Mouse (Mus musculus) T-cell, adult 2 months (primary cell): ENCODE data around the gene Atn1.

Experiments used
- DNase-seq: peaks from one replicate; pipeline ENCODE4 v3.0.0; 2022; ENCODE audit warnings: low spot score

Gene Atn1

DNA sequence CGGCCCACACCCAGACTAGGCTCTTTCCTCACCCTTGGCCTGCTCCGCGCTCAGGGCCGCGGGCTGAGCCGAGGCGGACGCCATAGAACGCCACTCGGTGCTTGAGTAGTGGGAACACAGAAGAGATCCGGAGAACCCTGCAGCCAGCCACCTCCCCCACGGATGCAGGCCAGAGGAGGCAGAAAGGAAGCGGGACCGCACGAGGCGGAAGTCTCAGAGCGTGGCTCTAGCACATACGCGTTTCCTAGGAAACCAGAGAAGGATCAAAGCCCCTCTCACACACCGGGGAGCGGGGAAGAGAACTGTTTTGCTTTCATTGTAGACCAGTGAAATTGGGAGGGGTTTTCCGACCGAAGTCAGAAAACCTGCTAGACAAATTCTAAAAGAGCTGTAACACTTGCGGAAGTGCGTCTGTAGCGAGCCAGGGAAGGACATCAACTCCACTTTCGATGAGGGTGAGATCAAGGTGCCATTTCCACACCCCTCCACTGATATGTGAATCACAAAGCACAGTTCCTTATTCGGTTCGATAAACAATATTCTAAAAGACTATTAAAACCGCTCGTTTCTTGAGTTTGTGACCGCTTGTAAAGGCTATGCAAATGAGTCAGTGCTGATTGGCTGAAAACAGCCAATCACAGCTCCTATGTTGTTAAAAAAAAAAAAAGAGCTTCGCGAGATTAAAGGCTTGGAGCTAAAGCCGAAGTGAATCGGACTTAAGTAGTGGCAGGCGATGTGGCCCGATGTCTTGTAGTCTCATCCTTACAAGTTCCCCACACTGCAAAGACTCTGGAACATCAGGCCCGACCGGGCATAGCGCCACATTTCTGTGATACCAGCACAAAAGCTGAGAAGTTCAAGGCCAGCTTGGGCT is 15.2 kb downstream of the Atn1 start, which contains the start of gene Grcc10:
Gene Grcc10 (minus strand): TSS at position 487 of the 874 bp plus-strand sequence.
- peak; percentile 97 for DNase-seq

DNA sequence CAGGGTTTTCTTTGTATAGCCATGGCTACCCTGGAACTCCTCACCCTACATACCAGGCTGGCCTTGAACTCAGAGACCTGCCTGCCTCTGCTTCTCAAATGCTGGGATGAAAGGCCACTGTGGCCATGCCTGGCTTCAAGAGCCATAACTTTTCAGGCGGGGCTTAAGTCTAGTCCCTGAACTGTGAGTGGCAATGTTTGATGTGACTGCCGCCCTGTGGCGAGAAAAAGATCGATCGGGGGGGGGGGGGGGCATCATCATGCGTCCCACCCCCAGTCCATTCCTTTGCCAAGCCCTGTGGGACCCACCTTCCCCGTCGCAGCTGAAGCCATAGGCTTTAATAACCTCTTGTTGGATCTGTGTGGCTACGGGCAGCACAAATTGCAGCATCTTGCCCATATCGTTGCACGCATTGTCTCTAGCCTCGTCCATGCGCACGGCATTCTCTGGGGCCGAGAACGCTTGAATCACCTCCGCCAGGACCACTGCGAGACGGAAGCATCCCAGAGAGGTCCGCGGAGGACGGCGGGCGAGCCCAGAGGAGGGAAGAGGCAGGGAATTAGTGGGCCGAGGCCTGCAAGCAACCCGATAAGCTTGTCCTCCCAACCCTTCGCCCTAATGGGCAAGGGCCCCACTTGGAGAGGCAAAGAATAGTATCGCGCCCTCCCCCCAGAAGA is 16.0 kb downstream of the Atn1 start:
- DNase-seq, result peak; percentile 61

DNA sequence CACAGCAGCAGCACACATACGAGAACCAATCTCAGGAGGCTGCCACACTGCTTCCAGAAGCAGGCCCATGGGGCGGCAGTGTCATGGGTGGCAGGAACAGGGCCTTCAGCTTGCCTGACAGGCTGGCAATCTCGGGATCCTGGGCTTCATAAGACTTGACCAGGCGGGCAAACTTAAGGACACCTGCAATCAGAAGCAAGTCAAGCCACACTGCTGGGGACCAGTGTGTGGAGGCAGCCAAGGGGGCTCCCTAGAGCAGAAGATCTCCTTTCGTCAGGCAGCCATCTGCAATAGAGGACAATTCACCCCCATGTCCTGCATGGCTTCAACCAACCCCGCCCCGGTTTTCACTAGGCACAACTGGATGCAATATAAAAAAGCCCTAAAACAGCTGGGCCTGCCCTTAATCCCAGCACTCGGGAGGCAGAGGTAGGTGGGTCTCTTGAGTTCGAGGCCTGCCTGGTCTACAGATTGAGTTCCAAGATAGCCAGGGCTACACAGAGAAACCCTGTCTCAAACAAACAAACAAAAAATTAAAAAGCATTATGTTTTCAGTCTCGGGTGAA is 17.0 kb downstream of the Atn1 start:
- DNase-seq, result no peak

DNA sequence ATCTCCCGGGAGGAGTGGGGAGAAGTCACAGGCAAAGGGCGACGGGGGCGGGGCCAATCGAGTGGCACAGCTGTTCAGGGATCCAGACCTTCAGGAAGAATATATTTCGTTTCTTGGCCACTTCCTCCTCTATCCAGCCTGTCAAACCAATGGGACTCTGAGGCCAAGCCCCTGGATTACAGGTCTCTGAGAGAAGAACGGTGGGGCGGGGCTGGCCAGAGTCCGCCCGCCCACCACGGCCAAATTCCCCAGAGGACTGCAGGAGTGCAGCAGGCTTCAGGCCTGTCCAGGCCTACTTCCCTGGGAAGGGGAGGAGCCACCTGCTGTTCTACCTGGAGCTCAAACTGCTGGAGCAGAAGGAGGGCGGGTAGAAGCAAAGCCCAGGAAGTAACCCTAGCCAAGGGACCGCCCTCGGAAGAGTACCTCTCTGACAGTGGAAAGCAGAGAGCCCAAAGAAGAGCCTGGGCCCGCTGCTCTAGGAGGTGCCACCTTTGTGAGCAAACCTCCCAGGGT is 17.8 kb downstream of the Atn1 start, which contains the start of gene Ptpn6:
Gene Ptpn6 (minus strand): TSS at position 204 of the 513 bp plus-strand sequence.
- peak; percentile 30 for DNase-seq

DNA sequence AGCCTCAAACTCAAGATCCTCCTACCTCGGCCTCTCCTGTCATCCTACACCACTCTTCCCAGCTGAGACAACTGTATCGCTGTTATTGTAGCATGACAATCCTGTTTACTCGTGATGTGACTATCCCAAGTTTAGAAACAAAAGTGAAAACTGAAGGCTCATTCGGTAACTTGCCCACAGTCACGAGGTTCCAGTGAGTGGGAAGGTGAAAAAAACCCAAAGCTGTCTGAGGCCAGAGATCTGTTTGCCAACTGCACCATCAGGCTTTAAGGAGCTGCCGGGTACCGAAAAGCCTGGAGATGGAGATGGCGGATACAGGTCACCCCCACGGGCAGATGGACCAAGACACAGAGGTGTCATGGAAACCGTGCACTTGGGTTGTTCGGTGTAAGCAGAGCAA is 19.3 kb downstream of the Atn1 start:
- no peak for DNase-seq

DNA sequence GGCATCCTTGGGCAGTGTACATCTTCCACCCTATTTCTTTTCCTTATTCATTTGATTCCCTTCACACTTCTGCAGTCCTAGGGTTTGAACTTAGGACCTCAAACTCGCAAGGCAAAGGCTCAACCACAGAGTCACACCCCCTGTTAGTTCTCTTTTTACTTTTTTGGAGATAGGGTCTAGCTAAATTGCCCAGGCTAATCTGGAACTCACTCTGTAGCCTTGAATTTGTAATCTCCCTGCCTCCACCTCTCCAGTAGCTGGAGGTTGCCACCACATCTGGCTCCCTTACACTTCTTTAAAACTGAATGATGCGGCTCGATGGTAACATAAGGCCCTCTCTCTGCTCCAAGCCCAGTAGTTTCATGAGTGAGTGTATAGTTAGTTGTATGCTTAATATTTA is 21.9 kb downstream of the Atn1 start:
- no peak for DNase-seq

DNA sequence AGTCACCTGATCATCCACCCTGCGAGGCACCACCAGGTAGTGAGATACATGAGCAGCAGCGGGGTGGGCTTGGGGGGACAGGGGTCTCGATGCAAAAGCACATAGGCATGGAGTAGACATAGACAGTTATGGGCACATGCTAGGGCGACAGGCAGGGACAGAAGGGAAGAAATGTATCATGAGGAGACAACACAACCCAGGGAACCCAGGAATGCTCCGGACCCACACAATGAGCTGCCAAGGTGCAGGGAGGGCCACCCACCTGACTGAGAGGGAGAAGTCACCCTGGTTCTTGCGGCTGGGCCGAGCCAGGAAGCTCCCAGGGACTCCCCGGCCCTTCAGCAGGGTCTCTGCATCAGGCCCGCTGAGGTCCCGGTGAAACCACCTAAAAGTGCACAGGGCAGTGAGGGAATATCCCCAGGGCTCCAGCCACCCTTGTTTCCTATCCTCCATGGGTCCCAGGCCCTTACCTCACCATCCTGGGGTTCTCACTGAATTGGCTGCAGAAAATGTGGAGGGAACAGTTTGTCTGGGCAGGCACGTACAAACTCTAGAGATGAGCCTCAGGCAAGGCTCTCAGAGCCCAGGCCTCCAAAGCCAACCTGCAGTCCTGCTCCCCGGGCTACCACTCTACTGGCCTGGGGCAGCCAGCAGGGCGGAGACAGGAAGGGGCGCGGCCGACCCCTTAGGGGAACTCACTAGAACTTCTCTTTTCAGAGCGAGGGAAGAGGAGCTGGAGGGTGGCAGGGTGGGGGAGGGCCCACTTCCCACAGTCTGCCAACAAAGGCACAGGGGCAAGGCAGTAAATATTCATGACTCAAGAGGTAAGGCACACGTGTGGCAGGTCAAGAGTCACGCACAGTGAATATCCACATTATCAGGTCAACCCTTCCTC is 23.6 kb downstream of the Atn1 start:
- DNase-seq, result peak; percentile 71

DNA sequence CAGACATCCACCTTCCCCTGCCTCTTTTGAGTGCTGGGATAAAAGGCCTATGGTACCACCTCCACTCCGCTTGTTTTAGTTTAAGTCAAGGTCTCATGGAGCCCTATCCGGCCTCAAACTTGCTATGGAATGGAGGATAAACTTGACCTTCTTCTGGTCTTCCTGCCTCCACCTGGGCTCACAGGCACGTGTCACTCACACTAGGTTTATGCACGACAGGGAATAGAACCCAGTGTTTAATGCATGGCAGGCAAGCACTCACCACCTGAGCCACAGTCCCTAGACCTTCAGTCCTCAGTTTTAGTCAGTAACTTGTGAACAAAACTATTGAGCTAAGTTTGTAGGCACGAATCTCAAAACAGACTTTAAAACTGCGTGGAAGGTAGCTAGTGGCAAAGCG is 25.3 kb downstream of the Atn1 start:
- no peak for DNase-seq

DNA sequence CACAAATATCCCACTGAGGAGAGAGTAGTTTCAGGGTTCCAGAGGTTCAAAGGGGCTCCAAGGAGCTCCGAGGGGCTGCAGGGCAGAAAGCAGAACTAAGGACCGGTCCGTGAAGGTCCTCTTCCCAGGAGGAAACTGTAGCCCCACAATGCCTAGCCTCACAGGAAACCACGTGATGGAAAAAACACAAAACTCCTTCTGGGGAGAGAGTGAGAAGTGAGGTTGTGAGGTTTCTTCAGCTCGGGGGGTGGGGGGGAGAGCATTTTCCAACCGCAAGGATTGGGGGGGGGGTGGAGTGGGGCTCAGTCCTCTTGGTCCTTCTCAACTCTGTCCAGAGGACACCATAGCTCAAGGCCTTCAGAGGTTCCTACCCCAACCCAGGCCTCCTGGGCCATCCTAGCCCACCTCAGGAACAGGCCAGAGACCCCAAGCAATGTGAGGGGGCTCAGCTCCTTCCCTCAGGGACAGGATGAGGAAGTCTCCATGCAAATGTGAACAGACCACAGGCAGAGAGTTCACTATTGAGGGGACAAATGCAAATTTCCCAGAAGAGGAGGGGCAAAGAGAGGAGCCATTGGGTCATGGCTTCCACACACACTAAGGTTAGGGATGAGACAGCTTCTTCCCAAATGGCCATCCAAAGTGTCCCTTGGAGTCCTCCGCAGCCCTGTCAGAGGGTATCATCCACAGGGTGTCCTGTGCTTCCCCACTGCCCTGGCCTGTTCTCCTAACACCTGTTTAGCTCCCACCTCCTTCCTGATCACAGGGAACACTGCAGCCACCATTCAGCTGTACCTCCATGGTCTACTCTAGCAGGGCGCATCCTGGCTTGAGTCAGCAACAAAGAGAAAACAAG is 26.2 kb downstream of the Atn1 start:
- peak; percentile 22 for DNase-seq

DNA sequence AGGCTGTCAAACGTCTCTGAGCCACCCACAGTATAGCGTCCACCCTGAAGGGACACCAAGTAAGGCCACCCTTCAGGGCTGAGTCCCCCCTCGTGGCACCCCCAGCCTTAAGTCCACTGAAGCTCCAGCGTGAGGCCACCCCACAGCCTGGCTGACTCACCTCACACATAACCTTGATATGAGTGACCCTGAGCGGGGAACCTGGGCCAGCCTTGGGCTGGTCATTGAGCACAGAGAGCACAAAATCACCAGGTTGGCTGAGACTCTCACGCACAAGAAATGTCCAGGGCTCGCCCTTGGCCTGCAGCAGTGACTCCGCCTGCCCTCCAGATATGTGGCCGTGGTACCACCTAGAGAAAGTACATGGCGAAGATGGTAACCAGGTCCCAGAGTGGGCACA is 27.7 kb downstream of the Atn1 start:
- DNase-seq, result no peak

DNA sequence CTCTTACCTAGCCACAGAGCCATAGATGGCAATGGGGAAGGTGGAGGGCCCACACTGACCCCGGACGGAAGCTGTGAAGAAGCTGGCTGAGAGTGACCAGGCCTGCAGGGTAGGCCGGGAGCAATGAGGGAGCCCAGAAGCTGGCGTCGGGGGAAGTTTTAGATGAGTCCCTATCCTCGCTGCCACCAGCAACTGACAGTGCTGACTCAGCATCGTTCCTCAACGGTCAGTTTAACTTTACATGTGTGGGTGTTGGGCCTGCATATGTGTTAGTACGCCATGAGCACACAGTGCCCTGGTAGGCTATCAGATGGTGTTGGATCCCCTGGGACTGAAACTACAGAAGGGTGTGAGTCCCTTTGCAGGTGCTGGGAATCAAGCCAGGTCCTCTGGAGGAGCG is 31.9 kb downstream of the Atn1 start:
- DNase-seq, result no peak

DNA sequence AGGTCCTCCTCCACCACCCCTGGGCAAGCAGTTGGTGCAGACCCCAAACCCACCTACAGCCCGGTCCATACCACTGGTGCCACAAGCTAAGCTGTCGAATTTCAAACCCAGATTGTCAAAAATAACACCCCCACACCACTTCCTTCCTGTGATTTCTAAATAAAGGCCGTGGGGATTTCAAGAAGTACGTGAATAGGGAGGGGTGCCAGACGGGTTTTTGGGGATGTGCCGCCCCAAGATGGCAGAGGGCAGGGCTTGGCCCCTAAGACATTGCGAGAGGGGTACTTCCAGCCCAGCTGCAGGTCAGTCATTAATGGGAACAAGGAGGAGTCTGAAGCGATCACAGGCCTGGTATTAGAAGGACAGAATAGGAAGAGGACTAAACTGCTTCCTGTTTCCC is 32.8 kb downstream of the Atn1 start:
- peak; percentile 56 for DNase-seq

DNA sequence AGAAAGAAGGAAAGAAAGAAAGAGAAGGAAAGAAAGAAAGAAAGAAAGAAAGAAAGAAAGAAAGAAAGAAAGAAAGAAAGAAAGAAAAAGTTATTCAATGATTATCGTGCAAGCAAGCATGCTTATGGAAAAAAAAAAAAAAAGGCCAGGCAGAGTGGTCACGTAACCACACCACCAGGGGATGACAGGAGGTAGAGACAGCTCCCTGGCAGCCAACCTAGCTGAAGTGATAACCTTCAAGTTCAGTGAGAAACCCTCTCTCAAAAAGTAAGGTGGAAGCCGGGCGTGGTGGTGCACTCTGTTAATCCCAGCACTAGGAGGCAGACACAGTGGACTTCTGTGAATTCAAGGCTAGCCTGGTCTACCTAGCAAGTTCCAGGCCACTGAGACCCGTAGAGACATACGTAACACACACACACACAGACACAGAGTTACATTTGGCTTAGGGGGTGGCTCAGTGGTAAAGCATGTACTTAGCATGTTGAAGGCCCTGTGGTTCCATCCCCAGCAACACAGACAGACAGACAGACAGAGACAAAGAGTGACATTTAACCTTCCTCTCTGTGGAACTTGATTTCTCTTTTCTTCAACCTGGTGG is 33.3 kb downstream of the Atn1 start:
- DNase-seq, result peak; percentile 19

DNA sequence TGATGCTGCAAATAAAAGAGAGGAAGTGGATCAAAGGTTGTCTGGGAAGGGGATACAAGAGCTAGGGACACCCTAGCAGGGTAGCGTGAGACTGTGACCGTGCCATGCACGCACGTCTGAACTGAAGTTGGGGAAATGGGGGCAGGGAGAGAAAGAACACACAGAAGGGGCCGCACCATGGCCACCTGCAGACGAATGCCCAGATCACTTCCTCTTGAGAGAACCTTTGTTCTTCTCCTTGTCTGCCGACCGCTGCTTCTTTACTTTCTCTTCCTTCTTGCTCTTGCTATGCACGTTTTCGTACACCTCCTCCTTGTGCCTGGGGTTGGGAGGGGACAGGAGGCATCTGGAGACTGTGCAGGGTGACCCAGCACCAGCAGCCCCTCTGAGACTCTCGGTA is 35.4 kb downstream of the Atn1 start:
- peak; percentile 18 for DNase-seq

DNA sequence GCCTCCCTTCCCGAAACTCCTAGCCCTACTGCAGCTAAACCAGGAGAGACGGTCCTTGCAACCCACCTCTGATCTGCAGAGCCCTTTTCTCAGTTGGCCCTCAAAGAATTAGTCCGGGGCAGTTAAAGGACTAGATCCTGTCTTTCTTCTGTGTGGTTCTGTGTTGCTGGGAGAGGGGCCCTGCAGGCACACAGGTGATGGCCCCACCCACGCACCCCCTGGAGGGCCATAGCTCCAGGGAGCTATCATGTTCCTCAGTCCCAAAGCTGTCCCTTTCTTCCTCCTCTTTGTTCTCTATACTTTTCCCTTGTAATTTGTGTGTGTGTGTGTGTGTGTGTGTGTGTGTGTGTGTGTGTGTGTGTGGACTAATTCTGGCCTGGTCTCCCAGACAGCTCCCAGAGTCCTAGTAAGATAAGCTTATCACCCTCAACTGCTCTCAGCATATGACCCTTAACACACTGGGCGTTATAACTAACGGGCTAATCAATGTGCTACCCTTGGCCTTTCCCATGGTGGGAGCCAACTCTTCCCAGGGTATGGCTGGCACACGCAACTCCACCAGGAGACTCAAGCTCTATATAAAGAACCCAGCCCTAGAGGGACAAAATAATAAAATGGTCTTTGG is 36.9 kb downstream of the Atn1 start:
- DNase-seq, result no peak

DNA sequence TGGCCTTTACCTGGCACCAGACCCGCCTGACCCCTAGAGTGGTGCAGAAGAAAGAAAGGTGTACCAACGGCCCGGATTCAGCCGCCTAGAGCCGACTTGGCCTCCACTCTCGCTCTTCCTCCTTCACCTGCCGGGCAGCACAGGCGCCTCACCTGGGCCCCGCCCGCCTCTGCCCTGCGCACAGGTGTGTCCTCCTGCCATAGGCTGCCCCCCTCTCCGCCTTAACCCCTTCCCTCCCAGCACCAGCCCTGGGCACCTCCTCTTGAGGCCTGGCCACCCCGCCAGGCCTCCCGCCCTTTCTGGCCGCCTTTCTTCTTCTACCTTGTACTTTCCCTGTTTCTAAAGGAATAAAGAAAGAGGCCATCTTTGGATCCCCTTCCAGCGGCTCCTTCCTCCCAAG is 37.6 kb downstream of the Atn1 start:
- no peak for DNase-seq

DNA sequence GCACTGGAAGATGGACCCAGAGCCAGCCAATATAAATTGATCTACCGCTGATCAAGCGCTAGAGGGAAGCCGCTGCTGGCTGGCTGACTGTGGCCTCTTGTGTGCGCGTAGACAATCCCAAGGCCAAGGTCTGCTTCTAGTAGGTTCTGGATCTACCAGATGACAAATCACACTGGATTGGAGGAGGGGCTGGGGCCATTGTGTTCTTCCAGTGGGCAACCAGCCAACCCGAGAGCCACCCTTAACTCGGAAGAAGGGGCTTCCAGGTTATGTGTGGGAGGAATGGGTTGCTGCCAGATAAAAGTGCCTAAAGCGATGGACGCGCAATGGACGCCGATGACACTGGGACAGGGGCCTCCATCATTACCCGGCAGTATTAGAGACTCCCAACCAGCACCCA is 38.4 kb downstream of the Atn1 start:
- no peak for DNase-seq

DNA sequence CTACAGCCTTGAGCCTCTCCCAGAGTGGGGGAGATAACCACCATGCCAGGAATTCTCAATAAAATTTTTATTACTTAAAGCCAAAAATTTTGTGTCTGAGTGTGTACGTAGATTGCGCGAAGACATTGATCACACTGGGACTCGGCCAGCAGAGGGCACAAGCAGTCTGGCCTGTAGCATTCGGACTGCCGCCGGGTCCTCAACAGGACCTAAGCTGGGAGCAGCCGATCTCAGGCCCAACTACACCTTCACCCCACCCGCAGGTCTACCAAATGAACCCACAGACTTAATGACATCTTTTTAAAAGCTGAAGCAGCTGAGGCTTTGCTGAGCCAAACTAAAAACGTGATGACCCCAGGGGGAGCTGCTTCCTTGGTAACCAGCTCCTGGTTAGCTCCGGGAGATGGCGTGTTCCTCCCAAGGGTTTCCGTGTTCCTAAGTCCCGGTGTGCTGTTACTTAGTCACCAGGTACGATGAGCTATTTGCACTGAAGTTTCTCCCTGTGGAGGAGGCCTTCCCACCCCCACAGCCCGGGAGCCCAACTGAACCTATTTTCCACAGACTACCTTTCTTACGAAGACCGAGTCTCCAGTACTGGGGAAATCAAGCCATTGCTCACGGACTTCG is 39.3 kb downstream of the Atn1 start:
- peak; percentile 41 for DNase-seq

DNA sequence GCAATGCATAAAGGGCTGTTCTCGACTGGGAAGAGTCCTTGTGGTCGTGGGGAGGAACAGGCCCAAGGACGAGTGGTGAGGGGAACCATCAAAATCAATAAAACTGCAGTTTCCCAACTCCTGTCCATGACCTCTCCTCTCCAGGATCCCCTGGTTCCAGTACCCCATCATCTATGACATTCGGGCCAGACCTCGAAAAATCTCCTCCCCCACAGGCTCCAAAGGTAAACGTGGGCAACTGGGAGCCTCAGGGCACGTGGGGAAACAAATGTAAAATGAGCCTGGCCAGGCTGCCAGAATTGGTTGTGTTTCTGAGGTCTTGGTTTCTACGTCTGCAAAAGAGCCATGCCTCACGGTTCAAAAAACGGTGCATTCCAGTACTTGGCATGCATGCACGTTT is 43.4 kb downstream of the Atn1 start:
- DNase-seq, result no peak
